Mouse (Mus musculus): ENCODE results near the gene Gfpt1.

GRCm38 (mm10) chr6:87101281-87101954, 58.8 kb downstream of the Gfpt1 start:
- no peak for TF ChIP-seq E2F4 (IDR thresholded peaks at IDR 0.05; ENCODE audit: insufficient read depth)
- no peak for TF ChIP-seq MYOG (IDR thresholded peaks at IDR 0.05; ENCODE audit: control insufficient read depth in 1 of 3, insufficient read depth in 1 of 3, insufficient read length in 2 of 3, low read depth in 2 of 3)
- no peak for TF ChIP-seq MAX (IDR thresholded peaks at IDR 0.05; ENCODE audit: low read depth)
- no peak for TF ChIP-seq TCF12 (IDR thresholded peaks at IDR 0.05; ENCODE audit: insufficient read depth, poor library complexity, severe bottlenecking)
- TF ChIP-seq CEBPB (IDR thresholded peaks at IDR 0.05; ENCODE audit: insufficient read depth, poor library complexity, severe bottlenecking) = no peak
- no peak for TF ChIP-seq POLR2A (IDR thresholded peaks at IDR 0.05; ENCODE audit: insufficient read length, low read depth)
- no peak for TF ChIP-seq POLR2AphosphoS2 (IDR thresholded peaks at IDR 0.05; ENCODE audit: insufficient read length, low read depth)
- TF ChIP-seq TCF3 (IDR thresholded peaks at IDR 0.05; ENCODE audit: insufficient read length, low read depth) = no peak
- no peak for TF ChIP-seq USF1 (IDR thresholded peaks at IDR 0.05; ENCODE audit: low read depth)
- TF ChIP-seq MYOD1 (IDR thresholded peaks at IDR 0.05; ENCODE audit: control insufficient read depth in 1 of 3, insufficient read length in 2 of 3, low read depth in 2 of 3) = no peak
- TF ChIP-seq SRF (IDR thresholded peaks at IDR 0.05; ENCODE audit: control insufficient read depth, insufficient read length, low read depth) = no peak

Measured in myocyte (in vitro differentiated cells).